Mouse (Mus musculus): Measurements from ENCODE around the gene Ctu1. TPM values are rescaled to one million over a fixed set of nuclear protein-coding genes. Genes with fewer than 3 reads are reported as not detected.
"Not testable (repeated sequence)": the region's sequence is repeated elsewhere in the genome, so short reads cannot be mapped to it uniquely, and the experiment has no call there.

The Ctu1 gene
- polyA plus RNA-seq, 2 experiments, result 12.0 to 13.4 TPM

GRCm38 (mm10) chr7:43662804-43663203 is 9.0 kb upstream of the Ctu1 start:
- TF ChIP-seq POLR2A (IDR thresholded peaks at IDR 0.05; ENCODE audit: borderline replicate concordance, extremely low read depth, insufficient read depth, insufficient read length), result no peak
- Histone ChIP-seq H3K27me3 (ENCODE audit: control insufficient read depth, insufficient read depth, low read length) (no peaks in the 10 kb centered on the region), H3K4me3 (replicated peaks; ENCODE audit: low read length) (no peak overlapping the region), H3K36me3 (ENCODE audit: control insufficient read depth, insufficient read depth, low read length) (no peaks in the 10 kb centered on the region), H3K9ac (ENCODE audit: low read depth, low read length, severe bottlenecking) (no peak overlapping the region), H3K4me1 (ENCODE audit: control insufficient read depth, insufficient read depth, low read length) (no peaks in the 10 kb centered on the region), H3K4me2 (replicated peaks; ENCODE audit: low read depth, low read length, severe bottlenecking) (no peak overlapping the region), H3K9me3 (ENCODE audit: control insufficient read depth, low read length) (no peaks in the 10 kb centered on the region), H3K27ac (replicated peaks; ENCODE audit: low read depth, low read length) (no peak overlapping the region)
- DNase-seq (ENCODE audit: low spot score), result no peak
- WGBS, result 100% methylated on average over 1 of the region's 1 CpGs
- no peak for ATAC-seq (ENCODE audit: low FRiP score, low read depth)

- H3K36me3 ChIP-seq (ENCODE audit: control insufficient read depth, insufficient read depth, low read length); H3K9me3 ChIP-seq (ENCODE audit: control insufficient read depth, low read length); H3K4me1 ChIP-seq (ENCODE audit: control insufficient read depth, insufficient read depth, low read length); H3K27me3 ChIP-seq (ENCODE audit: control insufficient read depth, insufficient read depth, low read length); DNase-seq (ENCODE audit: low spot score); H3K9ac ChIP-seq (ENCODE audit: low read depth, low read length, severe bottlenecking); H3K4me2 ChIP-seq (replicated peaks; ENCODE audit: low read depth, low read length, severe bottlenecking); ATAC-seq (ENCODE audit: low FRiP score, low read depth); H3K27ac ChIP-seq (replicated peaks; ENCODE audit: low read depth, low read length); H3K4me3 ChIP-seq (replicated peaks; ENCODE audit: low read length): not testable (repeated sequence)
- 88% methylated on average over 4 of the region's 4 CpGs for WGBS
These were observed 4.6 kb upstream of the Ctu1 start for GRCm38 (mm10) chr7:43667221-43667620.

- Histone ChIP-seq H3K4me2 (replicated peaks; ENCODE audit: low read depth, low read length, severe bottlenecking) (no peak overlapping the region), H3K4me3 (replicated peaks; ENCODE audit: low read length) (no peak overlapping the region), H3K4me1 (ENCODE audit: control insufficient read depth, insufficient read depth, low read length) (peaks cover 7% of the 10 kb centered on the region), H3K27me3 (ENCODE audit: control insufficient read depth, insufficient read depth, low read length) (no peaks in the 10 kb centered on the region), H3K36me3 (ENCODE audit: control insufficient read depth, insufficient read depth, low read length) (no peaks in the 10 kb centered on the region), H3K27ac (replicated peaks; ENCODE audit: low read depth, low read length) (no peak overlapping the region), H3K9me3 (ENCODE audit: control insufficient read depth, low read length) (no peaks in the 10 kb centered on the region), H3K9ac (ENCODE audit: low read depth, low read length, severe bottlenecking) (no peak overlapping the region)
- DNase-seq (ENCODE audit: low spot score) (no peak), ATAC-seq (ENCODE audit: low FRiP score, low read depth) (no peak)
- 19% methylated on average over 3 of the region's 3 CpGs for WGBS
- no peak for TF ChIP-seq POLR2A (IDR thresholded peaks at IDR 0.05; ENCODE audit: borderline replicate concordance, extremely low read depth, insufficient read depth, insufficient read length)
These were observed 3.2 kb upstream of the Ctu1 start for GRCm38 (mm10) chr7:43668582-43668981.

- peak overlapping the region; percentile 71 for H3K4me3 ChIP-seq (replicated peaks; ENCODE audit: low read length)
- H3K27me3 ChIP-seq (ENCODE audit: control insufficient read depth, insufficient read depth, low read length), result no peaks in the 10 kb centered on the region
- WGBS, result 68% methylated on average over 11 of the region's 11 CpGs
- H3K4me2 ChIP-seq (replicated peaks; ENCODE audit: low read depth, low read length, severe bottlenecking), result peak overlapping the region; percentile 69
- peak overlapping the region; percentile 58; the same call in 1 of the 2 replicates for H3K27ac ChIP-seq (replicated peaks; ENCODE audit: low read depth, low read length)
- H3K36me3 ChIP-seq (ENCODE audit: control insufficient read depth, insufficient read depth, low read length), result peaks cover 17% of the 10 kb centered on the region
- peaks cover 7% of the 10 kb centered on the region for H3K4me1 ChIP-seq (ENCODE audit: control insufficient read depth, insufficient read depth, low read length)
- H3K9me3 ChIP-seq (ENCODE audit: control insufficient read depth, low read length), result no peaks in the 10 kb centered on the region
- ATAC-seq (ENCODE audit: low FRiP score, low read depth) (peak; percentile 24), DNase-seq (ENCODE audit: low spot score) (no peak)
- peak overlapping the region; percentile 77 for H3K9ac ChIP-seq (ENCODE audit: low read depth, low read length, severe bottlenecking)
- TF ChIP-seq POLR2A (IDR thresholded peaks at IDR 0.05; ENCODE audit: borderline replicate concordance, extremely low read depth, insufficient read depth, insufficient read length), result no peak
These were observed 580 bp upstream of the Ctu1 start for GRCm38 (mm10) chr7:43671064-43671808.

- no peak for ATAC-seq (ENCODE audit: low FRiP score, low read depth)
- Histone ChIP-seq H3K36me3 (ENCODE audit: control insufficient read depth, insufficient read depth, low read length) (peaks cover 32% of the 10 kb centered on the region), H3K4me1 (ENCODE audit: control insufficient read depth, insufficient read depth, low read length) (peaks cover 7% of the 10 kb centered on the region), H3K4me2 (replicated peaks; ENCODE audit: low read depth, low read length, severe bottlenecking) (peak overlapping the region; percentile 69), H3K4me3 (replicated peaks; ENCODE audit: low read length) (peak overlapping the region; percentile 71), H3K9ac (ENCODE audit: low read depth, low read length, severe bottlenecking) (peak overlapping the region; percentile 77), H3K9me3 (ENCODE audit: control insufficient read depth, low read length) (no peaks in the 10 kb centered on the region), H3K27ac (replicated peaks; ENCODE audit: low read depth, low read length) (peak overlapping the region; percentile 20; the same call in 1 of the 2 replicates), H3K27me3 (ENCODE audit: control insufficient read depth, insufficient read depth, low read length) (no peaks in the 10 kb centered on the region)
- no peak for TF ChIP-seq POLR2A (IDR thresholded peaks at IDR 0.05; ENCODE audit: borderline replicate concordance, extremely low read depth, insufficient read depth, insufficient read length)
- 10% methylated on average over 10 of the region's 10 CpGs for WGBS
- DNase-seq (ENCODE audit: low spot score), result peak; percentile 16
These were observed 905 bp downstream of the Ctu1 start for GRCm38 (mm10) chr7:43672581-43673260.

Data from limb, embryonic 14.5 days (tissue).